Mouse (Mus musculus) ovary, postnatal 14 days (tissue): ENCODE results near the gene Tmem104.

Experiments used
- DNase-seq: peaks from one replicate; pipeline ENCODE4 v3.0.0; 2022; ENCODE audit warnings: low spot score

Gene Tmem104

GRCm38 (mm10) chr11:115231168-115231915, 44.1 kb downstream of the Tmem104 start:
- no peak for DNase-seq

- no peak for DNase-seq
Measured at GRCm38 (mm10) chr11:115231924-115232323, 44.6 kb downstream of the Tmem104 start.

- DNase-seq, result no peak
Measured at GRCm38 (mm10) chr11:115232889-115233288, 45.6 kb downstream of the Tmem104 start.

- DNase-seq, result no peak
Measured at GRCm38 (mm10) chr11:115233526-115234290, 46.4 kb downstream of the Tmem104 start.

- DNase-seq, result no peak
Measured at GRCm38 (mm10) chr11:115234320-115235044, 47.2 kb downstream of the Tmem104 start.

- no peak for DNase-seq
Measured at GRCm38 (mm10) chr11:115236570-115236969, 49.3 kb downstream of the Tmem104 start.

GRCm38 (mm10) chr11:115241402-115241801, 54.1 kb downstream of the Tmem104 start:
- no peak for DNase-seq

GRCm38 (mm10) chr11:115242746-115243145, 55.5 kb downstream of the Tmem104 start:
- no peak for DNase-seq

GRCm38 (mm10) chr11:115243783-115244182, 56.5 kb downstream of the Tmem104 start:
- DNase-seq, result no peak

GRCm38 (mm10) chr11:115244840-115245239, 57.6 kb downstream of the Tmem104 start:
- DNase-seq, result no peak

GRCm38 (mm10) chr11:115246386-115246785, 59.1 kb downstream of the Tmem104 start:
- no peak for DNase-seq

- no peak for DNase-seq
Measured at GRCm38 (mm10) chr11:115247240-115247639, 60.0 kb downstream of the Tmem104 start.

GRCm38 (mm10) chr11:115247945-115248344, 60.7 kb downstream of the Tmem104 start:
- no peak for DNase-seq

GRCm38 (mm10) chr11:115249721-115250404, 62.6 kb downstream of the Tmem104 start:
- DNase-seq, result no peak

- no peak for DNase-seq
Measured at GRCm38 (mm10) chr11:115250405-115251090, 63.3 kb downstream of the Tmem104 start.

GRCm38 (mm10) chr11:115251258-115251657, 64.0 kb downstream of the Tmem104 start:
- DNase-seq, result no peak

GRCm38 (mm10) chr11:115257775-115258510, 70.7 kb downstream of the Tmem104 start:
- no peak for DNase-seq

GRCm38 (mm10) chr11:115259134-115259533, 71.8 kb downstream of the Tmem104 start:
- no peak for DNase-seq

- DNase-seq, result no peak
Measured at GRCm38 (mm10) chr11:115262954-115263353, 75.7 kb downstream of the Tmem104 start.

- no peak for DNase-seq
Measured at GRCm38 (mm10) chr11:115264136-115264861, 77.0 kb downstream of the Tmem104 start.
